Mouse (Mus musculus): Measurements from ENCODE around the gene Slc22a17. TPM values are rescaled to one million over a fixed set of nuclear protein-coding genes. Genes with fewer than 3 reads are reported as not detected.

Slc22a17 gene
- polyA plus RNA-seq, 1 experiment: 0.93 TPM

DNA sequence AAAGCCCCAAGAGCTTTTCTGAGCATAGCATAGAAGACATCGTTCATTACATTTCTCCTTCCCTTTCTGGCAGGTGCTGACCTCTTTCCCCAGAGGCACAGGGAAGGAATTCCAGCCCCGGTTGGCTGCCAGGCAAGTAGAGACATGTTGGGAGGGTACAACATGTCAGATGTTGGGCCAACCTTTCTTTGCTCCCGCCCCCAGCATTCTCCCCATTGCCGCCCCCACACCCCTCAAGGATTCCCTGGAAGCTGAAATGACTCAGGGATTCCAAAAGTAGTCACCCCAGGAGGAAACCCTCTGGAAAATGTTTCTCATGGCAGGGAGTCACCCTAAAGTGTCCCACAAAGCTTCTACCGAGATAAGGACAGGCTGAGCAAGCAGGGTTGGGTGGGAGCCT, 16.9 kb upstream of the Slc22a17 start:
- Histone ChIP-seq H3K4me3 (replicated peaks) (no peak overlapping the region), H3K36me3 (replicated peaks; ENCODE audit: low read length) (no peaks in the 10 kb centered on the region), H3K4me1 (peaks cover 58% of the 10 kb centered on the region), H3K27me3 (replicated peaks) (peaks cover 77% of the 10 kb centered on the region), H3K9me3 (no peaks in the 10 kb centered on the region)
- no peak for TF ChIP-seq FLI1 (IDR thresholded peaks at IDR 0.05; ENCODE audit: low read length)

DNA sequence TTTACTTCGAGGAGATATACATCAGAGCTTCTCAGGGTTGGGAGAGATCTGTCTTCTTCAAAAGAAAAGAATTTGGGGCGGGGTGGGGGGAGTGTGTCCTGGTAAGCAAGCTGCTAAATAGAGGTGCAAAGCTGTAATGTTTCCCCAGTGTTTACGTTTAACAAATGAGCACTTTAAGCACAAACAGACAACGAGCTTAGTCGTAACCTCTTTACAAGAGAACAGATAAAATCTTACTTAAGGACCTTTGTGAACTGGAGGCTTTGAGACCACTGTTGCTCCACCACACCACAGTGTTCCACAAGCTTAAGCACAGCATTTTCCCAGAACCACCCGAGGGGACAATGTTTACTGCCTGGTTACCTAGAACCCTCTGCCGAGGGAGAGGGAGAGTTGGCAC, 14.4 kb upstream of the Slc22a17 start:
- no peak for TF ChIP-seq FLI1 (IDR thresholded peaks at IDR 0.05; ENCODE audit: low read length)
- TF ChIP-seq GATA1 (IDR thresholded peaks at IDR 0.05; ENCODE audit: borderline replicate concordance, low read length): no peak
- Histone ChIP-seq H3K36me3 (replicated peaks; ENCODE audit: low read length) (no peaks in the 10 kb centered on the region), H3K4me1 (peaks cover 57% of the 10 kb centered on the region), H3K9me3 (no peaks in the 10 kb centered on the region), H3K27me3 (replicated peaks) (peaks cover 83% of the 10 kb centered on the region), H3K4me3 (replicated peaks) (no peak overlapping the region)

DNA sequence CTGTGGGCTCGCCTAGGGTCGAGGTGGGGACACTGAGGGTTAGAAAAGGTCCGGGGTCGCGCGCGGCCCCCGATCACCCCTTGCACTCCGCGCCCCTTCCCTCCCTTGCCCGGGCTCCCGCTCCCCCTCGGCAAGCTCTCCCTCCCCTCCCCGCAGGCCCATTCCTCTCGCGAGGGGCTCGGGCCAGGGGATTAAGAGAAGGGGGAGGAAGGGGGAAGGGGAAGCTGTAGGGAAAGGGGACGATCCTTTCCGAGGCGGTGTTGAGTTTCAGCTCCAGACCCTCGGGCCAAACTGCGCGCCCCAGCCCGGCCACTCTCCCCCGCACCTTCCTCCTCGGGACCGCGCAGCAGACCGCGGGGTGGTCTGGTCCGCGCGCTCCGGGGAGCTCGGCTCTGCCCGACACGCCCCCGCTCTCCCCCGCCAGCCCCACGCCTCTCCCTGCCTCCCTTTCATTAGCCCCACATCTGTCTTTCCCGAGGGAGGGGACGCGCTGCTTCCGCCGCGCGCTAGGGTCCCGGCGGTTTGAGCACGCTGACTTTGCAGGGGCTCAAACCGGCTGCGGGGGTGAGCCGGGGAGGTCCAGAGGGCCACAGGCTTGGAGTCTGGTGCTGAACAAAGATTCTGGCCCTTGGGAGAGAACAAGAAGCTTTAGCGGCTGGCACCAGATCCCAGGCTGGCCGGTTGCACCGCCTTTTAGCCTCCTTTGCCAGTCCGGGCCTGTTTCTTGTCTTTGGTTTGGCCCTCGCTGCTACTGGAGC, 13.6 kb upstream of the Slc22a17 start:
- Histone ChIP-seq H3K4me3 (replicated peaks) (peak overlapping the region; percentile 80), H3K27me3 (replicated peaks) (peaks cover 83% of the 10 kb centered on the region), H3K4me1 (peaks cover 56% of the 10 kb centered on the region), H3K36me3 (replicated peaks; ENCODE audit: low read length) (no peaks in the 10 kb centered on the region), H3K9me3 (peaks cover 6% of the 10 kb centered on the region)
- no peak for TF ChIP-seq FLI1 (IDR thresholded peaks at IDR 0.05; ENCODE audit: low read length)
- no peak for TF ChIP-seq GATA1 (IDR thresholded peaks at IDR 0.05; ENCODE audit: borderline replicate concordance, low read length)

- Histone ChIP-seq H3K36me3 (replicated peaks; ENCODE audit: low read length) (no peaks in the 10 kb centered on the region), H3K4me1 (peaks cover 47% of the 10 kb centered on the region), H3K4me3 (replicated peaks) (peak within 1 kb of the TSS; percentile 80), H3K9me3 (peaks cover 15% of the 10 kb centered on the region), H3K27me3 (replicated peaks) (peaks cover 88% of the 10 kb centered on the region)
- TF ChIP-seq FLI1 (IDR thresholded peaks at IDR 0.05; ENCODE audit: low read length) (no peak), GATA1 (IDR thresholded peaks at IDR 0.05; ENCODE audit: borderline replicate concordance, low read length) (no peak)
These were observed 12.7 kb upstream of the Slc22a17 start, which contains the start of gene Efs for GRCm38 (mm10) chr14:54925349-54926342. TSS of gene Efs (minus strand) at chr14:54926126.

- H3K4me1 ChIP-seq: peaks cover 38% of the 10 kb centered on the region
- no peak overlapping the region for H3K4me3 ChIP-seq (replicated peaks)
- no peaks in the 10 kb centered on the region for H3K36me3 ChIP-seq (replicated peaks; ENCODE audit: low read length)
- H3K27me3 ChIP-seq (replicated peaks): peaks cover 93% of the 10 kb centered on the region
- H3K9me3 ChIP-seq: peaks cover 19% of the 10 kb centered on the region
- TF ChIP-seq FLI1 (IDR thresholded peaks at IDR 0.05; ENCODE audit: low read length) (no peak), GATA1 (IDR thresholded peaks at IDR 0.05; ENCODE audit: borderline replicate concordance, low read length) (no peak)
These were observed 11.9 kb upstream of the Slc22a17 start for GRCm38 (mm10) chr14:54924641-54925348.

- Histone ChIP-seq H3K9me3 (peaks cover 19% of the 10 kb centered on the region), H3K4me1 (peaks cover 9% of the 10 kb centered on the region), H3K27me3 (replicated peaks) (peaks cover 91% of the 10 kb centered on the region), H3K4me3 (replicated peaks) (no peak overlapping the region), H3K36me3 (replicated peaks; ENCODE audit: low read length) (no peaks in the 10 kb centered on the region)
- TF ChIP-seq FLI1 (IDR thresholded peaks at IDR 0.05; ENCODE audit: low read length): no peak
- no peak for TF ChIP-seq GATA1 (IDR thresholded peaks at IDR 0.05; ENCODE audit: borderline replicate concordance, low read length)
These were observed 7.2 kb upstream of the Slc22a17 start for GRCm38 (mm10) chr14:54920076-54920685.

DNA sequence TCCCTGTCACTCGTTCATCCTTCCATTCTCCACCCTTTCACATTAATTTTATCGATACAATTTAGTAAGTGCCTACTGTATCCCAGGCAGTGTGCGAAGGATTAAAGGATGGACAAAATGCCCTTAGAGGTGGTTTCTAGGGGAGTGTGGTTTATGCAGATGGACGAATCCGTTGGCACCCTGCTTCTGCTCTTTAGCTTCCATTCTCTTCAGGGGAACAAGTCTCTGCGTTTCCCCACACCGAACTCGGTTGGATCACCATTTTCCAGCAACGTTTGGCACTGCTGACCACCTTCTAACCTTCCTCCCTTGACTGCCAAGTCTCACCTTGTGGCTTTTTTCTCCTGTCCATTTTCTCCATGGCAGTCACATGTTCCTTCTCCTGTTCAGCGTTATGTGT, 411 bp upstream of the Slc22a17 start:
- peak overlapping the region; percentile 92 for H3K4me3 ChIP-seq (replicated peaks)
- H3K4me1 ChIP-seq: peaks cover 22% of the 10 kb centered on the region
- H3K36me3 ChIP-seq (replicated peaks; ENCODE audit: low read length): no peaks in the 10 kb centered on the region
- TF ChIP-seq FLI1 (IDR thresholded peaks at IDR 0.05; ENCODE audit: low read length) (no peak), GATA1 (IDR thresholded peaks at IDR 0.05; ENCODE audit: borderline replicate concordance, low read length) (no peak)
- H3K27me3 ChIP-seq (replicated peaks): peaks cover 94% of the 10 kb centered on the region
- H3K9me3 ChIP-seq: no peaks in the 10 kb centered on the region

DNA sequence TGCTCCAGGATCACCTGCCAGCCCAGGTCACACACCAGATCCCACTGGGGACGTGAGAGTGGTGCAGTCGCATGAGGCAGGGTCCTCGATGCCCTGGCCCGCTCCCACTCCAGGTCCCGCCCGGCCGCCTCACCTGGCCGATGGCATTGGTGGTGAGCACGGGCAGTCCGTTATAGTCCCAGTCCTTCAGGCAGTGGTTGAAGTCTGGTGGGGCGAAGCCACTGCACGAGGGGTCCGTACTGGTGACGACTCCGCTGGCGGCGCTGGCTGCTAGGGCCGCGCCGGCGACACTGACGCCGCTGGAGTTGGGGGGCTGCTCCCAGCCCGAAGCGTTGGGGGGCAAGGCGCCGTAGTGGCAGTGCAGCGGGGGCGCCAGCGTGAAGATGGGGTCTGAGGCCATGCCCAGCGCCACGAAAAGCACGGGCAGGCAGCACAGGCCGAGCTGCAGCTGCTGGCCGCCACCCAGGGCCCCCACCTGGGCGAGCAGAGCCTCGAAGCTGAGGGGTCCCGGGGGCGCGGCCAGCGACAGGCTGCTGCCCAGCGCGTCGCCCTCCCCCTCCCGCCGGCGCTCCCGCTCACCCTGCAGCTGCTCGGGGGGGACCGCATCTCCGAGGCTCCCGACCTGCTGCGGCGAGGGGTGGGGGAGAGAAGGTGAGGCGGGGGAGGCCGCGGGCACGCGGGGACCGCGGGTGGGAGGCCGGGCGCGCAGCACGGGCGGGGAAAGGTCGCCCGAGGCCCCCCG, 652 bp downstream of the Slc22a17 start:
- no peaks in the 10 kb centered on the region for H3K36me3 ChIP-seq (replicated peaks; ENCODE audit: low read length)
- H3K4me1 ChIP-seq: peaks cover 22% of the 10 kb centered on the region
- TF ChIP-seq FLI1 (IDR thresholded peaks at IDR 0.05; ENCODE audit: low read length) (no peak), GATA1 (IDR thresholded peaks at IDR 0.05; ENCODE audit: borderline replicate concordance, low read length) (no peak)
- peak overlapping the region; percentile 92 for H3K4me3 ChIP-seq (replicated peaks)
- H3K9me3 ChIP-seq: no peaks in the 10 kb centered on the region
- H3K27me3 ChIP-seq (replicated peaks): peaks cover 97% of the 10 kb centered on the region
